Mouse (Mus musculus) MEL (cell line): ENCODE results near the gene Helt. TPM values are rescaled to one million over a fixed set of nuclear protein-coding genes. Genes with fewer than 3 reads are reported as not detected.

ENCODE experiments used
- DNase-seq: peaks from one replicate; pipeline ENCODE4 v3.0.0; 2011; ENCODE audit warnings: low read depth, low spot score
- H3K27ac ChIP-seq: 2 replicates; pipeline ENCODE4 v1.5.1; 2012; ENCODE audit warnings: low read depth, mild to moderate bottlenecking, control low read depth, low read length, moderate library complexity; ENCODE audit not compliant: control insufficient read depth
- H3K27me3 ChIP-seq, 2 experiments: fragments of 150-350 bp in 1 of 2; sonication (generic) in 1 of 2; 2 replicates each; pipeline ENCODE4 v1.6.1; 2012; ENCODE audit warnings: low read length in 2 of 2, mild to moderate bottlenecking in 2 of 2, improper control_type of control experiment in 1 of 2, moderate library complexity in 1 of 2; ENCODE audit not compliant: insufficient read depth in 2 of 2, control insufficient read depth in 1 of 2
- H3K36me3 ChIP-seq, 2 experiments: 2 replicates each; pipeline ENCODE4 v1.6.1; 2012 to 2014; ENCODE audit warnings: low read length in 2 of 2, improper control_type of control experiment in 1 of 2, inconsistent platforms in 1 of 2, mild to moderate bottlenecking in 1 of 2; ENCODE audit not compliant: insufficient read depth in 2 of 2, control insufficient read depth in 1 of 2
- H3K4me1 ChIP-seq, 2 experiments: fragments of 150-350 bp in 1 of 2; sonication (generic) in 1 of 2; 2 replicates each; pipeline ENCODE4 v1.6.1; 2012; ENCODE audit warnings: low read length in 2 of 2, improper control_type of control experiment in 1 of 2, mild to moderate bottlenecking in 1 of 2; ENCODE audit not compliant: insufficient read depth in 2 of 2, control insufficient read depth in 1 of 2
- H3K4me3 ChIP-seq, 2 experiments: fragments of 150-350 bp in 1 of 2; sonication (generic) in 1 of 2; 2 replicates each; pipeline ENCODE4 v1.5.1; 2012; ENCODE audit warnings: low read depth in 2 of 2, low read length in 2 of 2, mild to moderate bottlenecking in 2 of 2, moderate library complexity in 2 of 2, control low read depth in 1 of 2, improper control_type of control experiment in 1 of 2; ENCODE audit not compliant: control insufficient read depth in 1 of 2, insufficient read depth in 1 of 2
- H3K79me2 ChIP-seq: 2 replicates; pipeline ENCODE4 v1.6.1; 2012; ENCODE audit warnings: mild to moderate bottlenecking, low read length, moderate library complexity; ENCODE audit not compliant: control insufficient read depth, poor library complexity, insufficient read depth
- H3K9ac ChIP-seq: 2 replicates; pipeline ENCODE4 v1.6.1; 2012; ENCODE audit warnings: low read depth, mild to moderate bottlenecking, control low read depth, low read length, moderate library complexity; ENCODE audit not compliant: control insufficient read depth, poor library complexity, severe bottlenecking
- H3K9me3 ChIP-seq: fragments of 150-350 bp; sonication (generic); replicated peaks from 2 replicates; pipeline ENCODE4 v1.6.1; 2012; ENCODE audit warnings: mild to moderate bottlenecking, low read length, improper control_type of control experiment, moderate library complexity; ENCODE audit not compliant: insufficient read depth
- BHLHE40 ChIP-seq: IDR thresholded peaks from 2 replicates; pipeline ENCODE4 v1.6.1; 2012; ENCODE audit warnings: low read depth, mild to moderate bottlenecking, inconsistent platforms, low read length, improper control_type of control experiment, borderline replicate concordance
- CHD1 ChIP-seq: IDR thresholded peaks from 2 replicates; pipeline ENCODE4 v1.6.1; 2012; ENCODE audit warnings: low read depth, mild to moderate bottlenecking, inconsistent platforms, low read length, improper control_type of control experiment
- CTCF ChIP-seq, 3 experiments: IDR thresholded peaks in 2 of 3; conservative IDR thresholded peaks in 1 of 3; 2 replicates each; pipeline ENCODE4 v1.5.1; 2011 to 2012; ENCODE audit warnings: low read length in 3 of 3, low read depth in 2 of 3, mild to moderate bottlenecking in 2 of 3, improper control_type of control experiment in 1 of 3, inconsistent platforms in 1 of 3, mixed read lengths in 1 of 3, moderate library complexity in 1 of 3; ENCODE audit not compliant: control insufficient read depth in 1 of 3, insufficient read depth in 1 of 3, poor library complexity in 1 of 3, severe bottlenecking in 1 of 3
- ETS1 ChIP-seq: IDR thresholded peaks from 2 replicates; pipeline ENCODE4 v1.6.1; 2012; ENCODE audit warnings: low read depth, mild to moderate bottlenecking, inconsistent platforms, low read length, improper control_type of control experiment, moderate library complexity
- GABPA ChIP-seq: IDR thresholded peaks from 2 replicates; pipeline ENCODE4 v1.6.1; 2012; ENCODE audit warnings: low read depth, mild to moderate bottlenecking, inconsistent platforms, low read length, improper control_type of control experiment, moderate library complexity
- HCFC1 ChIP-seq: IDR thresholded peaks from 2 replicates; pipeline ENCODE4 v1.6.1; 2012; ENCODE audit warnings: low read depth, mild to moderate bottlenecking, inconsistent platforms, low read length, improper control_type of control experiment, moderate library complexity
- JUND ChIP-seq: IDR thresholded peaks from 2 replicates; pipeline ENCODE4 v1.6.1; 2011; ENCODE audit warnings: low read depth, mild to moderate bottlenecking, improper control_type of control experiment, low read length
- KAT2A ChIP-seq: conservative IDR thresholded peaks from 2 replicates; pipeline ENCODE4 v1.6.1; 2012; ENCODE audit warnings: low read depth, low read length, improper control_type of control experiment, inconsistent platforms
- MEF2A ChIP-seq: IDR thresholded peaks from 2 replicates; pipeline ENCODE4 v1.6.1; 2014; ENCODE audit warnings: low read depth, mild to moderate bottlenecking, inconsistent platforms, low read length, improper control_type of control experiment; ENCODE audit not compliant: poor library complexity, insufficient replicate concordance, severe bottlenecking; ENCODE audit errors: extremely low read depth
- NELFE ChIP-seq: IDR thresholded peaks from 2 replicates; pipeline ENCODE4 v1.6.1; 2011; ENCODE audit warnings: low read depth, low read length, improper control_type of control experiment
- NRF1 ChIP-seq: IDR thresholded peaks from 2 replicates; pipeline ENCODE4 v1.6.1; 2014; ENCODE audit warnings: low read depth, mild to moderate bottlenecking, inconsistent platforms, low read length, improper control_type of control experiment, moderate library complexity; ENCODE audit not compliant: poor library complexity, insufficient read depth, severe bottlenecking
- POLR2AphosphoS5 ChIP-seq: IDR thresholded peaks from 2 replicates; pipeline ENCODE4 v1.6.1; 2012; ENCODE audit warnings: low read depth, borderline replicate concordance, mild to moderate bottlenecking, inconsistent platforms, low read length, moderate library complexity, mixed read lengths
- RCOR1 ChIP-seq: IDR thresholded peaks from 2 replicates; pipeline ENCODE4 v1.6.1; 2012; ENCODE audit warnings: low read depth, mild to moderate bottlenecking, inconsistent platforms, low read length, improper control_type of control experiment
- SMC3 ChIP-seq: IDR thresholded peaks from 2 replicates; pipeline ENCODE4 v1.6.1; 2011; ENCODE audit warnings: low read depth, low read length, improper control_type of control experiment
- TBP ChIP-seq: IDR thresholded peaks from 2 replicates; pipeline ENCODE4 v1.8.0; 2011; ENCODE audit warnings: low read depth, low read length, improper control_type of control experiment
- UBTF ChIP-seq: IDR thresholded peaks from 2 replicates; pipeline ENCODE4 v1.6.1; 2012; ENCODE audit warnings: low read depth, mild to moderate bottlenecking, inconsistent platforms, low read length, improper control_type of control experiment, moderate library complexity, borderline replicate concordance; ENCODE audit not compliant: insufficient read depth
- ZKSCAN1 ChIP-seq: IDR thresholded peaks from 2 replicates; pipeline ENCODE4 v1.6.1; 2012; ENCODE audit warnings: low read depth, mild to moderate bottlenecking, inconsistent platforms, low read length, improper control_type of control experiment, moderate library complexity
- polyA plus RNA-seq, 2 experiments: library from polyadenylated mRNA; stranded (reverse) in 1 of 2; unstranded in 1 of 2; fragments of >175 nt in 1 of 2; fragments of >200 nt in 1 of 2; gene quantifications; 2 replicates each; pipeline versions ENCODE4 v1.2.1 to v1.2.4; 2012; ENCODE audit warnings: low replicate concordance in 2 of 2, low read depth in 1 of 2; ENCODE audit not compliant: insufficient read length in 2 of 2, insufficient read depth in 1 of 2, missing spikeins in 1 of 2
- total RNA-seq: library from RNA; depleted of rRNA; stranded (reverse); fragments of 300-350 nt; gene quantifications from 2 replicates; pipeline ENCODE4 v1.2.3, GENCODE M21; 2012

The Helt gene
- total and polyA plus RNA-seq, 3 experiments: not detected

DNA sequence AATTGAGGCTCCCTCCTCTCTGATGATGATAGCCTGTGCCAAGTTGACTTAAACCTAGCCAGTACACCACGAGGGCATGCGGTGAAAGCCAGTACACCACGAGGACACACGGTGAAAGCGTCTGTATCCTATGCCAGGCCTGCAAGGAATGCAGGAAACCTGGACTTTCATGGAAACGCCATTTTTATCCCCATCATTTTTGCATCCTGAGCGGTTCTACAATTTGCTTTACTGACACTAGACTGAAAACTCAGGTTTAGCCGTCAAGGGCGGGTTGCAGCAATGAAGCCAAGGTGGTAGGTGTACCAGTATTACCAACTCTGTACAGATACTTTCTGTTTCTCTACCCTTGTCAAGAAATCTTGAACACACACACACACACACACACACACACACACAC, 7.7 kb upstream of the Helt start:
- TF ChIP-seq MEF2A (no peak), HCFC1 (no peak), CHD1 (no peak), TBP (no peak), SMC3 (no peak), BHLHE40 (no peak), GABPA (no peak), UBTF (no peak)
- Histone ChIP-seq H3K36me3 (no peaks in the 10 kb centered on the region), H3K27ac (no peak overlapping the region), H3K9me3 (no peaks in the 10 kb centered on the region), H3K9ac (no peak overlapping the region), H3K27me3 (no peaks in the 10 kb centered on the region), H3K4me3 (no peak overlapping the region), H3K4me1 (no peaks in the 10 kb centered on the region), H3K79me2 (no peaks in the 10 kb centered on the region)
- DNase-seq: no peak

- no peaks in the 10 kb centered on the region for H3K9me3 ChIP-seq
- H3K27ac ChIP-seq: no peak overlapping the region
- no peaks in the 10 kb centered on the region for H3K36me3 ChIP-seq
- H3K4me1 ChIP-seq: no peaks in the 10 kb centered on the region
- no peak for DNase-seq
- H3K4me3 ChIP-seq: no peak overlapping the region
- TF ChIP-seq ZKSCAN1 (no peak), NELFE (no peak), KAT2A (no peak), BHLHE40 (no peak), SMC3 (no peak)
- no peaks in the 10 kb centered on the region for H3K79me2 ChIP-seq
- no peaks in the 10 kb centered on the region; a peak in 1 of 4 replicates for H3K27me3 ChIP-seq
- H3K9ac ChIP-seq: no peak overlapping the region
These were observed 4.4 kb upstream of the Helt start for GRCm38 (mm10) chr8:46298847-46299246.

- H3K36me3 ChIP-seq: no peaks in the 10 kb centered on the region
- no peak overlapping the region for H3K9ac ChIP-seq
- H3K4me1 ChIP-seq: no peaks in the 10 kb centered on the region
- H3K4me3 ChIP-seq: no peak overlapping the region
- H3K79me2 ChIP-seq: no peaks in the 10 kb centered on the region
- no peak for DNase-seq
- H3K9me3 ChIP-seq: no peaks in the 10 kb centered on the region
- TF ChIP-seq CTCF (IDR thresholded peaks at IDR 0.05 in 2 of 3, conservative IDR thresholded peaks at IDR 0.05 in 1 of 3; ENCODE audit: control insufficient read depth in 1 of 3, insufficient read depth in 1 of 3, low read depth in 2 of 3, low read length in 3 of 3, poor library complexity in 1 of 3, severe bottlenecking in 1 of 3) (no peak), GABPA (no peak), ETS1 (no peak), JUND (no peak), TBP (no peak), NRF1 (no peak), POLR2AphosphoS5 (no peak), RCOR1 (no peak)
- H3K27me3 ChIP-seq: peaks cover 0 to 1% of the 10 kb centered on the region in 2 experiments; a peak in 2 of 4 replicates
- no peak overlapping the region for H3K27ac ChIP-seq
These were observed 2.1 kb upstream of the Helt start for GRCm38 (mm10) chr8:46296551-46296950.
